Mouse (Mus musculus) bone marrow macrophage, adult 2 months (primary cell): ENCODE measurements around the gene Marcksl1.
"Not testable (repeated sequence)": the region's sequence is repeated elsewhere in the genome, so short reads cannot be mapped to it uniquely, and the experiment has no call there.

Source experiments
- CTCF ChIP-seq: IDR thresholded peaks from 2 replicates; pipeline ENCODE4 v1.5.1; 2012; ENCODE audit warnings: low read depth, mild to moderate bottlenecking, low read length, moderate library complexity
- POLR2A ChIP-seq: IDR thresholded peaks from 2 replicates; pipeline ENCODE4 v1.6.1; 2012; ENCODE audit warnings: mild to moderate bottlenecking, low read depth, low read length, borderline replicate concordance

- not testable (repeated sequence) for TF ChIP-seq CTCF, POLR2A
These were observed 15.5 kb downstream of the Marcksl1 start for GRCm38 (mm10) chr4:129528901-129529300.
